Mouse (Mus musculus): ENCODE measurements around the gene Tspear.

DNA sequence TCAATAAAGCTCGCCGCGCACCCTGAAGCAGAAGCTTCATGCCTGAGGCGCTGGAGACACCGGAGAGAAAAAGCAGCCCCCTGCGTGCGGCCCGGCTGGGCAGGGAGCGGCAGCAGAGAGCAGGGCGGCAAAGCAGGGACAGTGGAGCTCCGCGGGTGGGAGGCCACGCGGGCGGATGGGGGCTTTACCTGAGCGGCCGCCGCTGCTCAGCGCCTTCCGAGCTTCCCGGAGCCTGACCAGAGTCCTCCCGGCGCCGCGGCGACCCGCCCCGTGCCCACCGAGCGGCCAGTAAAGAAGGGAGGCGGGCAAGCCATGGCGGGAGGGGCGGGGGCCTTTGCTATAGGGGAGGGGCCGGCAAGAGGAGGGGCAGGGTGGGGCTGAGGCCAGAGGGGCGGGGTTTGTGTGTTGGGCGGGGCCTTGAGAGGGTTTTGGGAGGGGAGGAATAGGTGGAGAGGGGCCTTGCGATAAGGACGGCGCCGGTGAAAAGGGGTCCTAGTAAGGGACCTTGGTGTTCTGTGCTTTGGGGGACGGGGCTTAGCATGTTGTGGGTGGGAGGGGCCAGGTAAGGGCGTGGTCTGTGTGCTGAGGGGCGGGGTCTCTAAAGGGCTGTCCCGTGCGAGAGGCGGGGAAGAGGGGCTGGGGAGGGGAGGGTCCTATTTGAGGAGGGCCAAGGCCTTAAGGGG, 216.0 kb downstream of the Tspear start, which contains the start of gene Lrrc3:
- TF ChIP-seq POLR2A (IDR thresholded peaks at IDR 0.05; ENCODE audit: borderline replicate concordance, extremely low read depth, low read depth, low read length) (no peak), CTCF (IDR thresholded peaks at IDR 0.05; ENCODE audit: insufficient read depth, low read length) (no peak)

Data from lung, adult 2 months (tissue).